Comparison of ENCODE assay signal across 10 mouse cellular contexts in genomic region chr1:192912101-192912728, GRCm38 (mm10). TPM values are rescaled to one million over a fixed set of nuclear protein-coding genes. Genes with fewer than 3 reads are reported as not detected.
DNase-seq lines count a peak whose midpoint lies in the region; TF ChIP-seq lines count a peak whose summit lies in the region.
"Had no signal": no experiment of that assay in that cellular context is flagged by ENCODE, and none has a peak within 500 bp of the region (broad histone marks: within the 10 kb centered on the region; RNA-seq: fewer than 3 reads in every experiment).

No protein-coding gene starts in this region.

- H3K27ac ChIP-seq in layer of hippocampus, adult 2 months = no peak overlapping the region

- peak; percentile 54 to 59 for DNase-seq in cerebellum, postnatal 10 days
- DNase-seq in cerebellum, adult 18-20 months = no peak
- DNase-seq in layer of hippocampus, adult 2 months (ENCODE audit: low spot score in 2 of 2) = no peak
- no peak for DNase-seq in layer of hippocampus, adult 9-11 months
- peak; percentile 52 for DNase-seq in MN1 (ENCODE audit: low spot score)
- peak; percentile 7 to 69 for DNase-seq in kidney, postnatal 36 days
- DNase-seq in right cerebral cortex, postnatal 36 days (ENCODE audit: low spot score in 2 of 2) = no peak
- DNase-seq in left cerebral cortex, postnatal 14 days (ENCODE audit: low spot score in 2 of 2) = no peak

- H3K4me3 ChIP-seq in layer of hippocampus, adult 2 months = no peak overlapping the region

- peak; percentile 69 for TF ChIP-seq CTCF in layer of hippocampus, adult 2 months (conservative IDR thresholded peaks at IDR 0.05)

- intact Hi-C loops in left cerebral cortex, postnatal 14 days (cut with DNase I) = loop anchor here (5.0 kb wide), 1 partner anchor 125 kb away; no protein-coding TSS in a partner anchor

RNA-seq across cellular contexts. Expression of gene Sertad4, which starts 56.7 kb away (rescaled TPM):
- 10 to 100 TPM; 14.2 to 16.9 TPM for total RNA-seq in layer of hippocampus, adult 2 months (2021)
- 10 to 100 TPM; 19.0 to 21.4 TPM for total RNA-seq in left cerebral cortex, postnatal 14 days (2021)
- total RNA-seq: granulocyte monocyte progenitor cell, adult 5-6 weeks; neutrophil, adult 5-6 weeks had no signal

Comparison
In these comparisons a context has a peak if more than half of its experiments do, and no peak if none do; other contexts are left out.
1. DNase-seq: peak in cerebellum, postnatal 10 days (2 of 2), MN1 (single experiment) and kidney, postnatal 36 days (2 of 2); none in cerebellum, adult 18-20 months (0 of 2), layer of hippocampus, adult 2 months (0 of 2), layer of hippocampus, adult 9-11 months (single experiment), right cerebral cortex, postnatal 36 days (0 of 2) and left cerebral cortex, postnatal 14 days (0 of 2).